Mouse (Mus musculus) ES-E14 (cell line): ENCODE results near the gene Dnal1.

Source experiments
- HCFC1 ChIP-seq: IDR thresholded peaks from 2 replicates; pipeline ENCODE4 v1.6.1; 2012; ENCODE audit warnings: low read length, inconsistent platforms, borderline replicate concordance; ENCODE audit not compliant: insufficient read depth
- MAFK ChIP-seq: IDR thresholded peaks from 2 replicates; pipeline ENCODE4 v1.6.1; 2014; ENCODE audit warnings: mild to moderate bottlenecking, low read depth, low read length, inconsistent platforms; ENCODE audit not compliant: insufficient read depth
- ZC3H11A ChIP-seq: IDR thresholded peaks from 2 replicates; pipeline ENCODE4 v1.6.1; 2012; ENCODE audit warnings: low read depth, mild to moderate bottlenecking, inconsistent platforms, low read length, borderline replicate concordance
- ZNF384 ChIP-seq: IDR thresholded peaks from 2 replicates; pipeline ENCODE4 v1.6.1; 2012; ENCODE audit warnings: low read depth, low read length, inconsistent platforms

- TF ChIP-seq ZC3H11A (no peak), MAFK (no peak), ZNF384 (no peak), HCFC1 (no peak)
Measured at GRCm38 (mm10) chr12:84160491-84160890, 46.3 kb downstream of the Dnal1 start.
